Mouse (Mus musculus) heart, postnatal 0 days (tissue): ENCODE results near the gene Ttc28.

Source experiments
- CTCF ChIP-seq: IDR thresholded peaks from 2 replicates; pipeline ENCODE4 v1.5.1; 2016; ENCODE audit warnings: antibody characterized with exemption, control low read depth, low read depth
- EP300 ChIP-seq: IDR thresholded peaks from 2 replicates; pipeline ENCODE4 v1.6.1; 2016; ENCODE audit warnings: antibody characterized with exemption, low read depth

- TF ChIP-seq CTCF (no peak), EP300 (no peak)
Observed at GRCm38 (mm10) chr5:110900331-110900730, 20.7 kb downstream of the Ttc28 start.
